18 mouse cellular contexts compared by ENCODE assay signal in genomic region chr1:51602071-51602470, GRCm38 (mm10).
DNase-seq lines count a peak whose midpoint lies in the region; ATAC-seq lines count a peak whose summit lies in the region.
"Had no signal": no experiment of that assay in that cellular context is flagged by ENCODE, and none has a peak within 500 bp of the region (broad histone marks: within the 10 kb centered on the region; RNA-seq: fewer than 3 reads in every experiment).

No protein-coding gene starts in this region.

- no peak for ATAC-seq in heart, embryonic 11.5 days (replicated peaks; ENCODE audit: insufficient number of reproducible peaks, low FRiP score, low TSS enrichment)
- no peak for ATAC-seq in midbrain, embryonic 14.5 days (ENCODE audit: low FRiP score, low TSS enrichment)
- ATAC-seq: forebrain, embryonic 13.5 days; forebrain, embryonic 15.5 days; forebrain, postnatal 0 days had no signal

- DNase-seq in heart, adult 11 months, result peak; percentile 52
- peak; percentile 21 for DNase-seq in layer of hippocampus, adult 9-11 months
- no peak for DNase-seq in layer of hippocampus, postnatal 25 days (ENCODE audit: extremely low spot score in 1 of 2, low spot score in 1 of 2)
- peak; percentile 33 to 41 for DNase-seq in layer of hippocampus, postnatal 36 days
- DNase-seq in layer of hippocampus, adult 11-12 months (ENCODE audit: low spot score), result no peak
- peak; percentile 46 for DNase-seq in brain, adult 2 months (ENCODE audit: low read depth, low spot score)
- no peak for DNase-seq in midbrain, embryonic 14.5 days
- DNase-seq: adrenal gland, adult 2 months; adrenal gland, postnatal 25 days; cerebellum, adult 11 months; cerebellum, adult 8-10 months; cerebellum, adult 9-11 months; forebrain, postnatal 0 days had no signal

- H3K4me1 ChIP-seq in heart, embryonic 11.5 days (ENCODE audit: control insufficient read depth, insufficient read depth, low read length), result no peaks in the 10 kb centered on the region
- H3K4me1 ChIP-seq in midbrain, embryonic 14.5 days (ENCODE audit: control insufficient read depth, insufficient read depth, low read length), result peaks cover 1% of the 10 kb centered on the region; the same call in 1 of the 2 replicates

- H3K9ac ChIP-seq in heart, embryonic 11.5 days (ENCODE audit: low read depth, low read length), result no peak overlapping the region
- no peak overlapping the region for H3K9ac ChIP-seq in midbrain, embryonic 14.5 days (replicated peaks; ENCODE audit: low read length)
- H3K9ac ChIP-seq: embryonic facial prominence, embryonic 12.5 days; forebrain, embryonic 13.5 days; forebrain, embryonic 15.5 days; forebrain, postnatal 0 days had no signal

- H3K4me3 ChIP-seq in heart, embryonic 11.5 days (ENCODE audit: low read depth, low read length), result no peak overlapping the region
- no peak overlapping the region for H3K4me3 ChIP-seq in midbrain, embryonic 14.5 days (replicated peaks; ENCODE audit: low read depth, low read length)
- H3K4me3 ChIP-seq: embryonic facial prominence, embryonic 10.5 days; embryonic facial prominence, embryonic 12.5 days; forebrain, embryonic 13.5 days; forebrain, embryonic 15.5 days had no signal

- no peaks in the 10 kb centered on the region for H3K36me3 ChIP-seq in heart, embryonic 11.5 days (ENCODE audit: control insufficient read depth, insufficient read depth, low read length)
- no peaks in the 10 kb centered on the region for H3K36me3 ChIP-seq in midbrain, embryonic 14.5 days (ENCODE audit: control insufficient read depth, insufficient read depth, low read length)
- H3K36me3 ChIP-seq: embryonic facial prominence, embryonic 10.5 days; embryonic facial prominence, embryonic 12.5 days; forebrain, embryonic 15.5 days had no signal

- 86% methylated on average over 6 of the region's 6 CpGs for WGBS in heart, embryonic 11.5 days (ENCODE audit: insufficient replicate concordance)
- WGBS in midbrain, embryonic 14.5 days, result 91% methylated on average over 6 of the region's 6 CpGs

- no peak overlapping the region for H3K4me2 ChIP-seq in heart, embryonic 11.5 days
- H3K4me2 ChIP-seq in midbrain, embryonic 14.5 days (ENCODE audit: low read length), result no peak overlapping the region
- H3K4me2 ChIP-seq: embryonic facial prominence, embryonic 12.5 days; forebrain, embryonic 13.5 days; forebrain, embryonic 15.5 days had no signal

- H3K27me3 ChIP-seq in heart, embryonic 11.5 days (ENCODE audit: control insufficient read depth, insufficient read depth, low read length), result no peaks in the 10 kb centered on the region
- no peaks in the 10 kb centered on the region for H3K27me3 ChIP-seq in midbrain, embryonic 14.5 days (ENCODE audit: control insufficient read depth, insufficient read depth, low read length)
- H3K27me3 ChIP-seq: embryonic facial prominence, embryonic 12.5 days; forebrain, embryonic 13.5 days; forebrain, embryonic 15.5 days had no signal

- no peaks in the 10 kb centered on the region for H3K9me3 ChIP-seq in heart, embryonic 11.5 days (replicated peaks; ENCODE audit: control insufficient read depth, low read length)
- no peaks in the 10 kb centered on the region for H3K9me3 ChIP-seq in midbrain, embryonic 14.5 days (ENCODE audit: control insufficient read depth, low read length)
- H3K9me3 ChIP-seq: embryonic facial prominence, embryonic 10.5 days; embryonic facial prominence, embryonic 12.5 days; forebrain, embryonic 13.5 days; forebrain, embryonic 15.5 days had no signal

- H3K27ac ChIP-seq in heart, embryonic 11.5 days (ENCODE audit: low read depth, low read length), result no peak overlapping the region
- no peak overlapping the region for H3K27ac ChIP-seq in midbrain, embryonic 14.5 days (replicated peaks; ENCODE audit: low read depth, low read length)
- H3K27ac ChIP-seq: embryonic facial prominence, embryonic 10.5 days; embryonic facial prominence, embryonic 12.5 days; forebrain, embryonic 13.5 days; forebrain, embryonic 15.5 days had no signal

Comparison
In these comparisons a context has a peak if more than half of its experiments do, and no peak if none do; other contexts are left out.
1. DNase-seq: peak in heart, adult 11 months (single experiment), layer of hippocampus, adult 9-11 months (single experiment), layer of hippocampus, postnatal 36 days (2 of 2) and brain, adult 2 months (single experiment); none in layer of hippocampus, postnatal 25 days (0 of 2), layer of hippocampus, adult 11-12 months (single experiment) and midbrain, embryonic 14.5 days (single experiment).